Mouse (Mus musculus) liver, embryonic 14.5 days (tissue): ENCODE data around the gene Myl9. TPM values are rescaled to one million over a fixed set of nuclear protein-coding genes. Genes with fewer than 3 reads are reported as not detected.

Experiments
- ATAC-seq: fragments of 200-750 bp; cut with Nextera tagmentation; 2 replicates; pipeline ENCODE4 v1.8.0; 2017; ENCODE audit warnings: moderate number of reproducible peaks, mild to moderate bottlenecking, moderate library complexity; ENCODE audit not compliant: insufficient read depth
- DNase-seq, 3 experiments: peaks; one replicate each; pipeline ENCODE4 v3.0.0-alpha.2; 2012 to 2013; ENCODE audit warnings: low read depth in 3 of 3, low spot score in 3 of 3
- H3K27ac ChIP-seq: fragments of 300-500 bp; sonication (generic); 2 replicates; pipeline ENCODE4 v1.5.1; 2014; ENCODE audit warnings: moderate library complexity, mild to moderate bottlenecking, control low read depth, inconsistent platforms
- H3K27me3 ChIP-seq: fragments of 300-500 bp; sonication (generic); 2 replicates; pipeline ENCODE4 v1.6.1; 2014; ENCODE audit warnings: mild to moderate bottlenecking, low read length, moderate library complexity; ENCODE audit not compliant: control insufficient read depth, insufficient read depth
- H3K36me3 ChIP-seq: fragments of 300-500 bp; sonication (generic); replicated peaks from 2 replicates; pipeline ENCODE4 v1.6.1; 2014; ENCODE audit warnings: low read depth; ENCODE audit not compliant: control insufficient read depth, insufficient read depth
- H3K4me1 ChIP-seq, 2 experiments: fragments of 200-500 bp in 1 of 2; fragments of 300-500 bp in 1 of 2; sonication (generic) in 1 of 2; replicated peaks; 2 replicates each; pipeline ENCODE4 v1.6.1; 2012 to 2014; ENCODE audit warnings: antibody characterized with exemption in 1 of 2, inconsistent platforms in 1 of 2, low read length in 1 of 2; ENCODE audit not compliant: control insufficient read depth in 2 of 2, insufficient read depth in 2 of 2
- H3K4me2 ChIP-seq: fragments of 300-500 bp; sonication (generic); 2 replicates; pipeline ENCODE4 v1.6.1; 2014; ENCODE audit warnings: low read depth, mild to moderate bottlenecking, control low read depth, moderate library complexity
- H3K4me3 ChIP-seq, 2 experiments: fragments of 200-500 bp in 1 of 2; fragments of 300-500 bp in 1 of 2; sonication (generic) in 1 of 2; 2 replicates each; pipeline ENCODE4 v1.5.1; 2012 to 2014; ENCODE audit warnings: low read depth in 2 of 2, low read length in 2 of 2, mild to moderate bottlenecking in 2 of 2, control low read depth in 1 of 2, inconsistent platforms in 1 of 2, moderate library complexity in 1 of 2; ENCODE audit not compliant: insufficient read depth in 1 of 2
- H3K9ac ChIP-seq: fragments of 300-500 bp; sonication (generic); replicated peaks from 2 replicates; pipeline ENCODE4 v1.6.1; 2014; ENCODE audit warnings: mild to moderate bottlenecking, control low read depth, moderate library complexity
- H3K9me3 ChIP-seq: fragments of 300-500 bp; sonication (generic); 2 replicates; pipeline ENCODE4 v1.6.1; 2016; ENCODE audit warnings: low read length, mixed read lengths; ENCODE audit not compliant: control insufficient read depth
- CTCF ChIP-seq: IDR thresholded peaks from 2 replicates; pipeline ENCODE4 v1.5.1; 2016; ENCODE audit warnings: antibody characterized with exemption, low read depth, control low read depth
- EP300 ChIP-seq: IDR thresholded peaks from 2 replicates; pipeline ENCODE4 v1.6.1; 2016; ENCODE audit warnings: antibody characterized with exemption, low read depth
- WGBS: fragments of 180-500 bp; shearing (Covaris S2); extraction: QIAGEN DNeasy Blood & Tissue Kit; methylation state at CpG from one replicate; pipeline ENCODE4 v1.1.7; 2014; ENCODE audit not compliant: insufficient replicate concordance; 5-methylcytosine and 5-hydroxymethylcytosine counted together
- polyA plus RNA-seq, 2 experiments: library from polyadenylated mRNA; depleted of rRNA in 1 of 2; stranded (reverse) in 1 of 2; unstranded in 1 of 2; fragments of >200 nt; fragmentation: Nextera tagmentation in 1 of 2; extraction: Ambion mirVana in 1 of 2; gene quantifications; 2 replicates each; pipeline versions ENCODE4 v1.2.1 to v1.2.3; 2012 to 2014

The Myl9 gene
- polyA plus RNA-seq, 2 experiments = 25.2 to 44.4 TPM

DNA sequence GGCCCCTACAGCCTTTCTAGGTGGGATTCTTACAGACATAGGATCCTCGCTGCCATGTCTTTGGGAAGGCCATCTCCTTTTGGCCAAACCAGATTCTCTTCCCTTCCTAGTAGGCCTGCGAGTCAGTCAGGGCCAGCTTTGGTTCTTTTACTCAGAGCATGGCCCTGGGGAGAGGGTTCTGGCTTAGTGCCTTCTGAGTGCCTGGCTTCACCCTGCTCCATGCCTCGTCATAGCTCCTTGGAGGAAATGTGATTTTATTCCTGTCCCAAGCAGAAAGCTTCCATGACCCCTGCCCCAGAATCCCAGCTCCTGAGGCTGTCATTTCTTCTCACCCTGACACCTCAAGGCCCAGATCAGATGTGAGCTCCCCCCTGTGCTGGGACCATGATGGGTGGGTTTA, 27.9 kb upstream of the Myl9 start:
- H3K27me3 ChIP-seq = no peaks in the 10 kb centered on the region
- H3K4me3 ChIP-seq = no peak overlapping the region
- no peak for DNase-seq
- H3K4me2 ChIP-seq = no peak overlapping the region
- 77% methylated on average over 3 of the region's 3 CpGs for WGBS
- H3K9me3 ChIP-seq = no peaks in the 10 kb centered on the region
- no peak for TF ChIP-seq CTCF
- no peak for TF ChIP-seq EP300
- ATAC-seq = no peak
- peaks cover 0 to 6% of the 10 kb centered on the region in 2 experiments; a peak in 2 of 4 replicates for H3K4me1 ChIP-seq
- H3K9ac ChIP-seq = no peak overlapping the region
- no peak overlapping the region for H3K27ac ChIP-seq
- no peaks in the 10 kb centered on the region for H3K36me3 ChIP-seq

DNA sequence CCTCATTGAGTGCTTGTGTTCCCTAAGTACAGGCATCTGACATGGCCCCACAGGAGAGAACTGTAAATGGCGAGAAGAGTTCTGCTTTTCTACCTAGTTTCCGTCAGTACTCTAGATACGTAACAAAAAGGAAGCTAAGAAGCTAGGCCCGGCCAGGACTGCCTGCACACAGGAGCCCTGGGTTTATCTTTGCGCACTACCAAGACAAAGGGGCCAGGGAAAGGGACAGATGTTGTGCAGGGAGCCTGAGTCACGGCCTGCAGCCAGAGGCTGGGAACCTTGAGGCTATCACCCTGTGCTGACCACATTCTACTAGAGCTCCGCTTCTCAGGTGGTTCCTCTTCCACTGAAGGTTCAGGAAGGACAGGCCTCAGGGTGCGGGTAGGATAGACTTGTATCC, 25.5 kb upstream of the Myl9 start:
- Histone ChIP-seq H3K4me1 (peaks cover 0 to 6% of the 10 kb centered on the region in 2 experiments; a peak in 2 of 4 replicates), H3K9ac (no peak overlapping the region), H3K4me2 (no peak overlapping the region), H3K27me3 (no peaks in the 10 kb centered on the region), H3K4me3 (no peak overlapping the region), H3K36me3 (no peaks in the 10 kb centered on the region), H3K27ac (no peak overlapping the region), H3K9me3 (no peaks in the 10 kb centered on the region)
- no peak for TF ChIP-seq CTCF
- no peak for TF ChIP-seq EP300
- WGBS = 25% methylated on average over 8 of the region's 8 CpGs
- ATAC-seq (peak; percentile 44; the same call in 1 of the 2 replicates), DNase-seq (no peak)

DNA sequence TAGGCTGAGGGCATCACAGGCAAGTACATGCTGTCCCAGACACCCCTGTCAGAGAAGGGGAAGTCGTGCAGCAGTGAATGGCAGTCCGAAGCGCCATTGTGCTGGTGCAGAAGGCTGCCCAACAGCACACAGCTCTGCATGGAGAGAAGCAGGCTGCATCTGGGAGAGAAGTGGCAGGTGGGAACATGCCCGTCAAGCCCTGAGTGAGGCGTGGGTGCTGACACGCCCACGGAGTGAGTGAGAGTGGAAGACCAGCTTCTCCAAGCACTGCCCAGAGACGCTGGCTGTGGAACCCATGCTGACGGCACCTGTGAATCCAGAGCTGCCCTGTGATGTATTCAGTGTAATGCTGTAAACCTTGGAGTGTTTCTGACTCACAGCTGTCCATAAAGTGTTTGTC, 18.3 kb upstream of the Myl9 start:
- Histone ChIP-seq H3K4me1 (no peaks in the 10 kb centered on the region), H3K9me3 (no peaks in the 10 kb centered on the region), H3K36me3 (no peaks in the 10 kb centered on the region), H3K27ac (no peak overlapping the region), H3K4me2 (no peak overlapping the region), H3K4me3 (no peak overlapping the region), H3K27me3 (no peaks in the 10 kb centered on the region), H3K9ac (no peak overlapping the region)
- TF ChIP-seq EP300 (no peak), CTCF (no peak)
- no peak for ATAC-seq
- no peak for DNase-seq
- 81% methylated on average over 9 of the region's 9 CpGs for WGBS

DNA sequence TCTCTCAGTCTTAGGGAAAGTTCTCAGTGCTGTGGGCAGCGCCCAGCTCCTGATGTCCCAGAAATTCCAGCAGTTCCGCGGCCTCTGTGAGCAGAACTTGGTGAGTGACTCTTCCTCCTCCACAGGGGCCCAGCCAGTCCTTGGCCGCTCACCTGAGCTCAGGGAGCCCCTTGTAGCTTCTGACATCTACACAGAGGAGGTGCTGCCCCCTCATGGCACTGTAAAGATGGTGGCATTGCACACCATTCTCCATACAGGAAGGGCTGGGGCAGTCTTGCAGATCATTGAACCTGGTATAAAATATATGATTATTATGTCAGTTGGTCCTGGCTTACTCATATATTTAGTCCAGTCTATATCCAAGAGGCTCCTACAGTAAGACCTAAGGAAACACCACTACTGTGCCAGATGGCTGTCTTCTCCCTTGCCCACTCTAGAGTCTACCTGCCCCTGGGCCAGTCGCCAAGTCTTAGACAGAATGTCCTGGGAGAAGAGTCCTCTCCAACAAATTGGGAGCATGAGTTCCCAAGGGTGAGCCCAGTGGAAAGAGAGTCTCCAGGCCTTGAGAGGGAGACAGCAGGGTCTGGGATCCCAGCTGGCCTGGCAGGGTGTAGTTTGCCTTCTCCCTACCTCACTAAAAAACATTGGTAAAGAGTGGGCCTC, 14.2 kb upstream of the Myl9 start:
- TF ChIP-seq CTCF (peak; percentile 56), EP300 (no peak)
- H3K4me2 ChIP-seq = no peak overlapping the region
- DNase-seq (no peak), ATAC-seq (no peak)
- WGBS = 77% methylated on average over 5 of the region's 5 CpGs
- H3K9ac ChIP-seq = no peak overlapping the region
- H3K36me3 ChIP-seq = no peaks in the 10 kb centered on the region
- no peaks in the 10 kb centered on the region for H3K9me3 ChIP-seq
- no peaks in the 10 kb centered on the region for H3K27me3 ChIP-seq
- H3K27ac ChIP-seq = no peak overlapping the region
- H3K4me1 ChIP-seq = no peaks in the 10 kb centered on the region
- H3K4me3 ChIP-seq = no peak overlapping the region

DNA sequence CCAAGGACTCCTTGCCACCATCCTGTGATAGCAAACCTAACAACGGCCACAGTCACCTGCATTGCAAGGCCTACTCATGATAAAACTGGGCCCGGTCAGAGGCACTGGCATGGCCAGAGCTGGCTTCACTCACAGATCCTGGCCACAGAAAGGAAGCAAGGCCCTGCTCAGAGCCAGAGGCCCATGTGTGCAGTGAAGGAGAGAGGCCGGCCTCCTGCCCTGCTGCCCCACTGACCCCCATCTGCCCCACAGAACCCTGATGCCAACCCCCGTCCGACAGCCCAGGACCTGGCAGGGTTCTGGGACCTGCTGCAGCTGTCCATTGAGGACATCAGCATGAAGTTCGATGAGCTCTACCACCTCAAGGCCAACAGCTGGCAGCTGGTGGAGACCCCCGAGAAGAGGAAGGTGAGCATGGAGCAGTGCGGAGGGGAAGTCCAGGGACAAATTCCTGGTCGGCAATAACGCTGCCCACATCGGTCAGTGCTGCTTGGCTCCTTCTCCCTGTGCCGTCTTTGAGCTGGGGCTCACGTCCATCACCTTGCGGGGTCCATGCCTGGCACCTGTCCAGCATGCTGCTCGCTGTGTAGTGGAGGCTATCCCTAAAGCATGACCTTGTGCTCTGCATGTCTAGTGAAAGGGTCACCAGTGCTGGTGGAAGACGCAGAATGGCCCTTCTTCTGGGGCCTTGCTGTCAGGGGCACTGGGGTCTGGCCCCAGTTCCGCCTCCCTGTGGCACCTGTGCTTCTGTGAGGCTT, 13.5 kb upstream of the Myl9 start:
- H3K9me3 ChIP-seq = no peaks in the 10 kb centered on the region
- TF ChIP-seq EP300 (no peak), CTCF (no peak)
- no peak overlapping the region for H3K27ac ChIP-seq
- H3K4me1 ChIP-seq = no peaks in the 10 kb centered on the region
- H3K36me3 ChIP-seq = no peaks in the 10 kb centered on the region
- 74% methylated on average over 17 of the region's 17 CpGs for WGBS
- ATAC-seq (no peak), DNase-seq (no peak)
- no peak overlapping the region for H3K9ac ChIP-seq
- H3K4me3 ChIP-seq = no peak overlapping the region
- no peaks in the 10 kb centered on the region for H3K27me3 ChIP-seq
- H3K4me2 ChIP-seq = no peak overlapping the region
